Mouse (Mus musculus): ENCODE data around the gene Dnm3. TPM values are rescaled to one million over a fixed set of nuclear protein-coding genes. Genes with fewer than 3 reads are reported as not detected.

Dnm3 gene
- polyA plus RNA-seq, 1 experiment from 2014 or later, result 3.6 TPM

DNA sequence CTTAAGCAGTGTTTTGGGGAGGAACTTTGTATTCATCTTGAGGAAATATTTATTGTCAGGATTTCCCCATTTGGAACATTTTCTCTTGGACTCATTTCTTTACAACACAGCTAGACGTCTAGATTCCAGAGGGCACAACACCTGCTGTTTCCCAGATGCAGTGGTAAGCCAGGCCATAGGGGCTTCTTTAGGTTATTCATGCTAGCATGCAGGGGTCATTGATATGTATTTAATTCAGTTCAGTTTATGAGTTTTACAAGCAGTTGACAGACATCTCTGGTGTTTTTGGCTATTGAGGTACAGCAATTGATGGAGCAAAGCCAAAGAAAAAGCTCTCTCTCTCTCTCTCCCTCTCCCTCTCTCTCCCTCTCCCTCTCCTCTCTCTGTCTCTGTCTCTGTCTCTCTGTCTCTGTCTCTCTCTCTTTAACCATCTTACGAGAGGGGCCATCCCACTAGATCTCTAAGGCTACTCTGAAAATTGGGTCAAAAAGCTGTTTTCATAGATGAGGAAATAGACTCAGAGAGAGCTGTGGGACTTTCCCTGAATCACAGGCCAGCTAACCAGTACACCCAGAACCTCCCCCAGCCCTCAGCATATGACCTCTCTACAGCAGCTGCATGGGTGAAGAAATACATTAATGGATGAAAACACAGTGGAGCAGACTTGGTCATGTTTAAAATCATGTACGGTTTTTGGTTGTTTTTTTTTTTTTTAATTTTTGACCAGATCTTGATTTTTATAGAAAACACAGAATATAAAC lies 384.8 kb downstream of the Dnm3 start:
- no peaks in the 10 kb centered on the region for H3K27me3 ChIP-seq (ENCODE audit: insufficient read depth, poor library complexity, severe bottlenecking)
- H3K4me3 ChIP-seq, result no peak overlapping the region
- no peaks in the 10 kb centered on the region for H3K9me3 ChIP-seq
- WGBS, result 82% methylated on average over 3 of the region's 3 CpGs
- H3K36me3 ChIP-seq, result no peaks in the 10 kb centered on the region
- no peak for DNase-seq (ENCODE audit: low spot score)
- H3K27ac ChIP-seq, result no peak overlapping the region
- H3K4me1 ChIP-seq, result 0 out of 2 replicates have a peak, but pooled peaks cover 4% of the 10 kb centered on the region

DNA sequence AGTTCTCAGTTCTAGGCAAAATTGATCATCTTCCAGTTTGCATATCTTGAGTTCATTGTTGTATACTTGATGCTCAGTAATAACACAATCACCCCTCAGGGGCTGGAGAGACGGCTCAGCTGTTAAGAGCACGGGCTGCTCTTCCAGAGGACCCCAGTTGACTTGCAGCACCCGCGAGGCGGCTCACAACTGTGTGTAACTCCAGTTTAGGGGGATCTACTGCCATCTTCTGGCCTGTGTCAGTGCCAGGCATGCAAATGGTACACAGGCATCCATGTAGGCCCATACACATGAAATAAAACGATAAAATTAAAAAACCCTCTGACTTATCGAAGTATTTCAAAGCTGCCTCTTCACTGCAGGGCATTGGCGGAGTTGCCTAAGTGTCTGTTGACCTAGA lies 385.4 kb downstream of the Dnm3 start:
- WGBS, result 82% methylated on average over 8 of the region's 8 CpGs
- Histone ChIP-seq H3K4me3 (no peak overlapping the region), H3K27me3 (ENCODE audit: insufficient read depth, poor library complexity, severe bottlenecking) (no peaks in the 10 kb centered on the region), H3K9me3 (no peaks in the 10 kb centered on the region), H3K36me3 (no peaks in the 10 kb centered on the region), H3K4me1 (0 out of 2 replicates have a peak, but pooled peaks cover 4% of the 10 kb centered on the region), H3K27ac (no peak overlapping the region)
- no peak for DNase-seq (ENCODE audit: low spot score)

DNA sequence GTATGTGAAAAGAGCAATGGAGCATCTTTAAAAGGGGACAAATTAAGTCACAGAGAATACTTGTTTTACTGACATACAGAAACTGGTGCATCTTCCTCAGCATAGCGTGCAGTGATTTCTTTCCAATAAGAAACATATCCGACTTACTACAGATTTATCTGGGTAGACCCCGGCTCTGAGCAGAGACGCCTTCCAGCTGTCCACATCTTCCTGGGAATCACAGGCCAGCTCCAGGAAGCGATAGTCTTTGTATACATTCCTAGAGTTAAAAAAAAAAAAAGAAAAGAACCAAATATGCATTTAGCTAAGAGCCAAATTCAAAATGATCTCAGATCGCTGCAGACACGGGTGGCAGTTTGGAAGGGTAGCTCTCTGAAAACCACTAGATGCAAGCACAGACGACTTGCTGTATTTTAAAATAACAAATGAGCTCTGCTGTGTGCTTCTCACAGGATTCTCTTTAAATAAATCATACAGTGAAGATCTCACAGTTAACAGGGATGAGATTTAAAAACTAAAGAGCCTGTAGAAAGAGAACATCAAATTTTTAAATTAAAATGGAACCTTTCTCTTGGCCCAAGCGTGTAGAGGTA lies 393.9 kb downstream of the Dnm3 start:
- peaks cover 7% of the 10 kb centered on the region; the same call in 1 of the 2 replicates for H3K4me1 ChIP-seq
- H3K9me3 ChIP-seq, result no peaks in the 10 kb centered on the region
- H3K36me3 ChIP-seq, result no peaks in the 10 kb centered on the region
- no peak for DNase-seq (ENCODE audit: low spot score)
- no peak overlapping the region for H3K4me3 ChIP-seq
- H3K27me3 ChIP-seq (ENCODE audit: insufficient read depth, poor library complexity, severe bottlenecking), result no peaks in the 10 kb centered on the region
- WGBS, result 56% methylated on average over 9 of the region's 9 CpGs
- H3K27ac ChIP-seq, result peak overlapping the region; percentile 49; the same call in 1 of the 2 replicates

DNA sequence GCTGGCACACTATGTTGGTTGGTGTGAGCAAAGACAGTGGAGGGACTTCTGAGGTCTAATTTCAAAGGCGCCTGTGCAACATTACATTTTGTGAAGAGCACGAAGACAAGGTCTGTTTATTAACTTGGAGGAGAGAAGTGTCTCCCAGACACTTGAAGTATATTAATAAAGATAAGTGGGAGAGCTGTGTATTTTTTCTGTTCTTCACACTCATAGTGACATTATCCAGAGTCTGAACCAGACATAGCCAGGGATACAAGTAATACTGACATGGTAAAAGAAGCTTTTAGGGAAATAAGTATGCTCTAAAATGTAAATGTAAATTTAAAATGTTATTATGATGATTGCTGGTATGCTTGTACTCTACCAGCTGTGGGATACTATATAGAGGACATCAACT lies 394.5 kb downstream of the Dnm3 start:
- no peaks in the 10 kb centered on the region for H3K27me3 ChIP-seq (ENCODE audit: insufficient read depth, poor library complexity, severe bottlenecking)
- no peaks in the 10 kb centered on the region for H3K9me3 ChIP-seq
- no peaks in the 10 kb centered on the region for H3K36me3 ChIP-seq
- H3K4me1 ChIP-seq, result peaks cover 7% of the 10 kb centered on the region; the same call in 1 of the 2 replicates
- WGBS, result 63% methylated on average over 2 of the region's 2 CpGs
- peak overlapping the region; percentile 76; the same call in 1 of the 2 replicates for H3K27ac ChIP-seq
- no peak overlapping the region for H3K4me3 ChIP-seq
- DNase-seq (ENCODE audit: low spot score), result no peak

DNA sequence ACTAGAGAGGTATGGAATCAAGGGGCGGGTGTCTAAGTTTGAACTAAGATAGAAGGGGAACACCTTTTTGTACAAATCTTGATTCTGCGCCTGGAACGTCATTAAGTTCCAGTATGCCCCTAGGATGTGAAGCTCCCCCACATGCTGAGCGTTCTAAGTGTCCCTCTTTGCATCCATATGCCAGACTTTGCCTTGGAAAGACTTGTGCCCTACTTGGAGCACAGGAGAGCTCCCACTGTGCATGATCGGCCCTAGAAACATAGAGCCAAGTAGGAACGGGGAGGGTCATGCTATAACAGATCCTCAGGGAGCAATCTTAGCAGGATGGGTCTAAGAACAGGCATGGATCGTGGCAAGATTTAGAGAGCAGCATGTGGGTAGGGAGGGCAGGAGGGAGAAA lies 395.1 kb downstream of the Dnm3 start:
- H3K27ac ChIP-seq, result peak overlapping the region; percentile 76
- no peaks in the 10 kb centered on the region for H3K27me3 ChIP-seq (ENCODE audit: insufficient read depth, poor library complexity, severe bottlenecking)
- WGBS, result 87% methylated on average over 7 of the region's 7 CpGs
- no peaks in the 10 kb centered on the region for H3K9me3 ChIP-seq
- peaks cover 7% of the 10 kb centered on the region; the same call in 1 of the 2 replicates for H3K4me1 ChIP-seq
- no peaks in the 10 kb centered on the region for H3K36me3 ChIP-seq
- no peak overlapping the region for H3K4me3 ChIP-seq
- DNase-seq (ENCODE audit: low spot score), result no peak

DNA sequence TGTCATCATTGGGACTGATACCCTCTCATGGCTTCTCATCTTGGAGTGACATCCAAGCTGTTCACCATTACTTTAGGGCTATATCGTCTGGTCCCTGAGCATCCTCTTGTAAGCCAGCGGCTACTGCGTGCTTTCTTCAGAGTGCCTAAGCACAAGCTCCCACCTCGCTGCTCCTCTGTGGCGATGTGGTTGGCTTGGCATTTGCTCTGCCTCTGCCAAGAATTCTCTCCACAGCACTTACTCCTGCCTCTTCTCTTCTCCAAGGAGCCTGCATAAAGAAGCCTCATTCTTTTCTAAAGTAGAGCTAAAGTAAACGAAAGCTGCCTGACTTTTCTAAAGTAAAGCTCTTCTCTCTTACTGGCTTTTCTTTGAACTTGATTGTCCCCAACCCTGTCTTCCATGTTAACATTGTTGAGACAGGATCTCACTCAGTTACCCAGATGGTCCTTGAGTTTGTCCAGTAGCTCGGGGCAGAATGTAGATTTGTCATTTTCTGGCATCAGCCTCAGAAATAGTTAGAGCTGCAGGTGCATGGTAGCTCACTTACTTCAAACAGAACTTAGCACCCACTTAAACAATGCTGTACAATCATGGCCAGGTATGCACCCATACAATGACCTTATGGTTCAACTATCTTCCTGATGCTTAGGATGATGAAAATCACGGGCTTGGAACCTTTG lies 396.0 kb downstream of the Dnm3 start:
- Histone ChIP-seq H3K4me1 (peaks cover 9% of the 10 kb centered on the region; the same call in 1 of the 2 replicates), H3K9me3 (no peaks in the 10 kb centered on the region), H3K36me3 (no peaks in the 10 kb centered on the region), H3K27ac (peak overlapping the region; percentile 47; the same call in 1 of the 2 replicates), H3K4me3 (no peak overlapping the region), H3K27me3 (ENCODE audit: insufficient read depth, poor library complexity, severe bottlenecking) (no peaks in the 10 kb centered on the region)
- 88% methylated on average over 8 of the region's 8 CpGs for WGBS
- DNase-seq (ENCODE audit: low spot score), result no peak

DNA sequence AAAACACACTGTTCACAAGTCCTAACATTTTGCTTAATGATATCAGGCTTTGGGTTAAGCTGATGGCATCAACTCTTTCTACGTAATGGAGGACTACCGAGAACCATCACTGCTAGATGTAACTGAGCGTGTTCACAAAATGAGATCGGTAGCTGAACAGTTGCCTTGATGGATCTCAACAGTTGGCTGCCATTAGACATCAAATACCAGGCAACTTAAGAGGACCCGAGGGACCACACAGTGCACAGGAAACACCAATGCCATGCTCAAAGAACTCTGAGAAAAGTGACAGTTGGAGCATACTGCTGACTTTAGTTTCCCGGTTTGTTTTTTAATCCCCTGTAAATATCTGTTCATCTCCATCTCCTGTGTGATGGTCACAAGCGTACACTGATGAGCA lies 397.8 kb downstream of the Dnm3 start:
- Histone ChIP-seq H3K27me3 (ENCODE audit: insufficient read depth, poor library complexity, severe bottlenecking) (no peaks in the 10 kb centered on the region), H3K4me1 (0 out of 2 replicates have a peak, but pooled peaks cover 14% of the 10 kb centered on the region), H3K36me3 (no peaks in the 10 kb centered on the region), H3K4me3 (no peak overlapping the region), H3K27ac (no peak overlapping the region), H3K9me3 (no peaks in the 10 kb centered on the region)
- DNase-seq (ENCODE audit: low spot score), result no peak
- 84% methylated on average over 7 of the region's 7 CpGs for WGBS

DNA sequence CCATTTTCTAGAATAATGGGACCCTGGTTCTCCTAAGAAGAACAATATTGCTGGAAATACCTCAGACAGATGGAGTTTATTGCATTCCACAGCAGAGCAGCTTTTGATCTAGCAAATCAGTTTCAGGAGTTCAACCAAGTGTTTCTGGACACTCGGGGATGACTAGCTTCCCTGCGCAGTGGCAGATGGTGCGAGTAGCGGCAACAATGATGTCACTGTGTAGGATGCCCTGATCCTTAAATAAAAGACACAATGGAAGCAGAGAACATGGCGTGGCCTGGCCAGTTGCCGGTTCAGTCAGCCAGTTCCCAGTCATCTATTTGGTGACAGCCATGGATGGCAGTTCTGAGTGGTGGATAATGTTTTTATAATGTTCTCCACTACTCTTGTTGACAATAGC lies 400.4 kb downstream of the Dnm3 start:
- no peak overlapping the region for H3K27ac ChIP-seq
- no peaks in the 10 kb centered on the region for H3K36me3 ChIP-seq
- H3K27me3 ChIP-seq (ENCODE audit: insufficient read depth, poor library complexity, severe bottlenecking), result no peaks in the 10 kb centered on the region
- no peak for DNase-seq (ENCODE audit: low spot score)
- no peaks in the 10 kb centered on the region for H3K9me3 ChIP-seq
- 86% methylated on average over 6 of the region's 6 CpGs for whole genome bisulfite sequencing
- H3K4me1 ChIP-seq, result 0 out of 2 replicates have a peak, but pooled peaks cover 14% of the 10 kb centered on the region
- H3K4me3 ChIP-seq, result no peak overlapping the region

DNA sequence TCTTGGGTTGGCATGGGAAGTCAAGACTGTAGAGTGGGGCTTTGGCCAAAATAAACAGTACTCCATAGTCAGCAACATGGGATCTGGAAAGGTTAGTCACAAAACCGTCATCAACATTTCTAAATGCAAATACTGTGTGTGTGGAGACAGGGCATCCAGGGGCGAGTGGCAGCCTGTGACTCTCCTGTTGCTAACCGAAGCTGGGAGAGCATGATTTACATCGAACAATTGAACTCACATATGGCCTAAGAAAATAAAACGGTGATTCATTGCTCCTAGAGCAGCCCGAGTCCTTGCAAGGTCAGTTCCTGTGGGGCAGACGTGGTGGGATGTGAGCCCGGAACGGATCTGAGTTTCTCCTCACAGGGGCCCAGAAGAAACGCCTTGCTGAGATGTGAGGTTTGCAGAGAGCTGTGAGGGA lies 401.2 kb downstream of the Dnm3 start:
- Histone ChIP-seq H3K27ac (peak overlapping the region; percentile 69), H3K27me3 (ENCODE audit: insufficient read depth, poor library complexity, severe bottlenecking) (no peaks in the 10 kb centered on the region), H3K9me3 (no peaks in the 10 kb centered on the region), H3K4me1 (0 out of 2 replicates have a peak, but pooled peaks cover 12% of the 10 kb centered on the region), H3K4me3 (no peak overlapping the region), H3K36me3 (no peaks in the 10 kb centered on the region)
- DNase-seq (ENCODE audit: low spot score), result no peak
- 60% methylated on average over 10 of the region's 10 CpGs for WGBS

DNA sequence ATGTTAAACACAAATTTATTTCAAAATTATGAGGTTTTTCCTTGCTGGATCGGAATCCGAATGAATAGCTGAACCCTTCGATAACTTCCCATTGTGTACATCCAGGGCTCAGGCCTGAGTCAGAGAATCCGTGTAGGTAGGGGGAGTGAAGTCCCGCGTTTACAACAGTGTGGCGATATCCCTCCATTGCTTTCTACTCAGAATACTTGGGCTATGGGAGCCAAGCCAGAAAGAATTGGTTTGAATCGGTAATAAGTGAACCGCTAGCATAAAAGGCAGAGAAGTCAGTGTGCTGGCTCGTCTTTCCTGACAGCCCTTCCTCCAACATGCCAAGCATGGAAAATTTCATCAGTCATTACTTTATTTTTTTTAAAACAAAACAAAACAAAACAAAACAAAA lies 402.0 kb downstream of the Dnm3 start:
- no peak for DNase-seq (ENCODE audit: low spot score)
- Histone ChIP-seq H3K27ac (0 out of 2 replicates have a peak overlapping the region, but pooled peaks have one; percentile 6), H3K9me3 (no peaks in the 10 kb centered on the region), H3K27me3 (ENCODE audit: insufficient read depth, poor library complexity, severe bottlenecking) (no peaks in the 10 kb centered on the region), H3K36me3 (no peaks in the 10 kb centered on the region), H3K4me1 (0 out of 2 replicates have a peak, but pooled peaks cover 11% of the 10 kb centered on the region), H3K4me3 (no peak overlapping the region)
- 80% methylated on average over 10 of the region's 10 CpGs for WGBS

DNA sequence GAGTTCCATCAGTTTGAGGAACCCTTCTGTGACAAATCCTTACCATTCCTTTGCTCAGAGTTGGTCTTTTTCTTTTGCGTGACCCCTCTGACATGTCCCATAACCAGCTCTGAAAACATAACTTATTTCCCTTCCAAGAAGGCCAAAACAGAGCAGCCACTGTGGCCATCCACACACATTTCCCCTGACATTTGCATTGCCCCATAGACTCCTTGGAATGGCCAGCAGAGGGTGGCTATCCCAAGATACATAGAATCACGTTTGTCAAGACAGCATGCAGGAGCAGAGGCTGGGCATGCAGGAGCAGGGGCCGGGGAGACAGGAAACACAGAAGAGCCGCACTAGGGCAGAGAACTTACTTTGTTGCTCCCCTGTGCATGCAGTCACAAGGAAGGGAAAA lies 402.4 kb downstream of the Dnm3 start:
- DNase-seq (ENCODE audit: low spot score), result no peak
- no peaks in the 10 kb centered on the region for H3K27me3 ChIP-seq (ENCODE audit: insufficient read depth, poor library complexity, severe bottlenecking)
- 0 out of 2 replicates have a peak, but pooled peaks cover 11% of the 10 kb centered on the region for H3K4me1 ChIP-seq
- WGBS, result 55% methylated on average over 4 of the region's 4 CpGs
- H3K4me3 ChIP-seq, result no peak overlapping the region
- H3K9me3 ChIP-seq, result no peaks in the 10 kb centered on the region
- H3K27ac ChIP-seq, result peak overlapping the region; percentile 6; the same call in 1 of the 2 replicates
- no peaks in the 10 kb centered on the region for H3K36me3 ChIP-seq

DNA sequence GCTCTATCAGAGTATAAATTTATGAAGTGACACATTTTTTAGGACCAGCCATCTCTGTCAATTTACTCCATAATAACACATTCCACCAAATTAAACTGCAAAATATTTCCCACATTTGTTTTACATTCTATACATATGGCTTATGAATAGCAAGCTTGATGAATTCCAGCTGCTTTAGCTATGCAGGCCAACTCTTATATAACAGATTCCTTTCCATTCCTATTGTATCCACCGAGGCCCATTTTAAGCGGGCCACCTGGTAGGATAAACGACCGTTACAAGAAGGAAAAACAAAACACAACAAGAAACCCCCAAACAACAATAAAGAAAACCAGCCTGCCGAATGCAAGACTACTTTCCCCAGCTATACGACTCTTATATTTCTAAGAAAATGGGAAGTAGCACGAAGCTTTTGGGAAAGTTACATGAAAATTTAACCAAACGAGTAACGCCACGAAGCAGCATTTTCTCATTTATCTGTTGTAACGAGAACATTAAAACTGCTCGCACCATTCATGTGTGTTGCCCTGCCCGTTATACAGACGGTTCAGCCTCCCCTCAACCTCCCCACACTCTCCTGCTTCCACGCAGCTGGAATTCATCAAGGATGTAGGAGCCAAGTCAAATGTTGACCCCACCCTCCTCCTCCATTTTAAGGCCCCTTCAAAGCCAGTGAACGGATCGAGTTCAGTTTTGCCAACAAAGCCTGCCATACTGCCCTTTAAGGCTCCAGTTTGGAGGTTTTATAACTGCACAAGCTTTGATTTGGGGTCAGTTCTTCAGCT lies 403.0 kb downstream of the Dnm3 start:
- Histone ChIP-seq H3K27me3 (ENCODE audit: insufficient read depth, poor library complexity, severe bottlenecking) (no peaks in the 10 kb centered on the region), H3K27ac (peak overlapping the region; percentile 6; the same call in 1 of the 2 replicates), H3K9me3 (no peaks in the 10 kb centered on the region), H3K36me3 (no peaks in the 10 kb centered on the region), H3K4me3 (no peak overlapping the region), H3K4me1 (0 out of 2 replicates have a peak, but pooled peaks cover 11% of the 10 kb centered on the region)
- 82% methylated on average over 17 of the region's 17 CpGs for WGBS
- DNase-seq (ENCODE audit: low spot score), result no peak

Data from heart, embryonic 10.5 days (tissue).